Mouse (Mus musculus) inflammation-experienced regulatory T-cells, adult 6 months (primary cell): ENCODE results near the gene Alg9. TPM values are rescaled to one million over a fixed set of nuclear protein-coding genes. Genes with fewer than 3 reads are reported as not detected.

Experiments
- ATAC-seq: one replicate; pipeline ENCODE4 v1.8.0; 2017
- polyA plus RNA-seq, 3 experiments: library from polyadenylated mRNA; unstranded; fragments of 100-300 nt; shearing (Covaris generic); gene quantifications; one replicate each; pipeline ENCODE4 v1.2.1; 2017

Gene Alg9
- polyA plus RNA-seq, 3 experiments from 2014 or later = 7.2 to 9.4 (median 8.8) TPM

DNA sequence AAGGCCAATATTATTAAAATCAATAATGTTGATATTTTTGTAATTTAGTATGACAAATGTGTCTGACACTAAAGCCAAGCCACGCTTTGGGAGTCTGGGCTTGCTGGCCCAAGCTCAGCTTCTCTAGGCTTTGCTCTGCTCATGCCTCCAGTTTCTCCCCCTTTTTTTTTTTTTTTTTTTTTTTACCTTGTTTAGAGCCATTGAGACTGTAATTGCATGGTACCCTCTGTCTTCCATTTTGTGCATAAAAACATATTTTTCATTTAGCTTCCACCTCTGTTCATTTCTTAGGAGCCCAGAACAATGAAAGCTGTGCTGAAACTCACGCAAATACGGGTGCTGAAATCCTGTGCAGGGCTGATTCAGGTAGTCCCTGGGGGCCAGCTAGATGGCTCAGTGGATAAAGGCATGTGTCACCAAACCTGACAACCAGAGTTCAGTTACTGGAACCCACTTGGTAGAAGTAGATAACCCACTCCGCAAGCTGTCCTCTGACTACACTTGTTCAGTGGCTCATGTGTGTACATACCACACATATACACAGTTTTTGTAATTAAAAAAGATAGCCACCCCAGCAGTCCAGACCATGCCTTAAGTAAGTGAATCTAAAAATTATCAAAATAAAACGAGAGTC, 80.4 kb downstream of the Alg9 start:
- ATAC-seq = no peak

DNA sequence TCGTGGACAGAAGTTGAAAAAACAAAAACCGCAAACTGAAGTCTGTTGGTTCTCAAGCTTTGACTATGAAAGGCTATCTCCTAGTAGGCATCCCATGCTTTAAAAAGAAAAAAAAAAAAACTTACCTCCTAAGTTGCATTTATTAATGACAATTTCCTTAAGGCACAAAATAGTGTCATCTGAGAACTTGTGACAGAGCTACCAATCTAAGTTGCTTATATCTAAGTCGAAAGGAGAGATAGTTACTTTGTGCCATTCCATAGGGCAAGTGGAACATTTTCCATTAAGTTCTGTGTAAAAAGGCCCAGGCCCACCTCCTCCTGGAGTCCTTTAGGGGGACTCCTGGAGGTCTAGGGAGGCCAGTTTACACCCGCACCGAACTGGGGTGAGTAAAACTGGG, 81.0 kb downstream of the Alg9 start:
- ATAC-seq = no peak

- ATAC-seq = peak; percentile 89
Measured at GRCm38 (mm10) chr9:50856341-50857081, 81.7 kb downstream of the Alg9 start.

- peak; percentile 53 for ATAC-seq
Measured at GRCm38 (mm10) chr9:50857082-50857641, 82.3 kb downstream of the Alg9 start.

- ATAC-seq = no peak
Measured at GRCm38 (mm10) chr9:50858681-50859080, 83.9 kb downstream of the Alg9 start.

DNA sequence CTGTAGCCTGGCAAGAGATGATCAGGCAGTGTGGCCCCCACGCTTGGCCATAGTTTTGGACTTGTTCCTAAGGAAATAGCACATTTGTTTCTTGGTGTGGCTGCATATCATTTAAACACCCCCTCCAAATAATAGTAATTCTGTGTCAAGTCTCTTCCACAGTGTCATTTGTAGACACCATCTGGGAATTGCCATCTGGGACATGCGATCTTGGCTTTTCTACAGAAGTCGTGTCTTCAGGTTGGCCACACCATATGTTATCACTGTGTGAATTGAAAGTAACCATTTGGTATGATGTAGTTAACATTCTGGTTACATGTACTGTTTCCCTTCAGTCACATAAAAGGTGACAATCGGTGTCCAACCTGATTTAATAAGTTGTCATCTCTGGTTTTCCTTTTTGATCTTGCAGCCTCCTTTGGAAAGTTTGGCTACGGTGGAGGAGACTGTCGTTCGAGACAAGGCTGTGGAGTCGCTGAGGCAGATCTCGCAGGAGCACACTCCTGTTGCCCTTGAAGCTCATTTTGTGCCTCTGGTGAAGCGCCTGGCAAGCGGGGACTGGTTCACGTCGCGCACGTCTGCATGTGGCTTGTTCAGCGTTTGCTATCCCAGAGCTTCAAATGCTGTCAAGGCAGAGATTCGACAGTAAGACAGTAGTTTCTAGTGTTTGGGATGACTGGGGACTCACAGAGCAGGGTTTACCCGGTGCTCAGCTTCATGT, 86.5 kb downstream of the Alg9 start:
- ATAC-seq = no peak

DNA sequence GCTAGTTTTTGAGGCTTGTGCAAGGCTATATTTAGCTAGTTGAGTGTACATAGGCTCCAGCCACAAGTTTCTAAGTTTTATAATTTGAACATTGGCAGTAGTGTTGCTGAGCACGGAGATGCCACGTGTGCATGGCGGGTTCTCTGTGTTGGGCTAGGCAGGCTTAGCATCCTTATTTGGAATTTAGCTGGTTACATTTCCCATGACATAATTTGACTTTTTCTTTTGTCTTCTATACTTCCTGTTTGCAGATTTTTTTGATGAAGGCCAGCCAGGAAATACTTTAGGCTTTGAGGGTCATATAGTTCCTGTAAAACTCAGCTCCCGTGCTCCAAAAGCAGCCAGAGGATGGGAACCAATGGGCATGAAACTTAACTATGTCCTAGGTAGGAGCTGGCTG, 89.0 kb downstream of the Alg9 start:
- ATAC-seq = peak; percentile 75

DNA sequence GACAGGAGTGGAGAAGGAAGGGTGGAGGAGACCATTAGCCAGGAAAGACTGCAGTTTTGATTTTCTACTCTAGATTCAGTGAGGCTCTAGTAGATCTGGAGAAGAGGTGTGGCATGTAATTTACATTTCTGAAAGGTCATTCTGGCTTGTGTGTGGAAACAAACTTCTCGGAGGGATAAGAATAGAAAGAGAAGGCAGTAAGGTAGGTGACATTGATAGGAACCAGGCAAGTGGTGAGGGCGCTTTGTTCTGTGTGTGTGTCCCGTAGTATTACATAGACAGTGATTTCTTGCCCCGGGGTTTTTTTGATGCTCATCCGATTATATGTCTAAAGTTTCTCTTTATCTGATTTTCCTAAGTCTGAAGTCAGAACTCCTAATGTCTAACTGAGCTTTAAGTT, 90.1 kb downstream of the Alg9 start:
- ATAC-seq = no peak

DNA sequence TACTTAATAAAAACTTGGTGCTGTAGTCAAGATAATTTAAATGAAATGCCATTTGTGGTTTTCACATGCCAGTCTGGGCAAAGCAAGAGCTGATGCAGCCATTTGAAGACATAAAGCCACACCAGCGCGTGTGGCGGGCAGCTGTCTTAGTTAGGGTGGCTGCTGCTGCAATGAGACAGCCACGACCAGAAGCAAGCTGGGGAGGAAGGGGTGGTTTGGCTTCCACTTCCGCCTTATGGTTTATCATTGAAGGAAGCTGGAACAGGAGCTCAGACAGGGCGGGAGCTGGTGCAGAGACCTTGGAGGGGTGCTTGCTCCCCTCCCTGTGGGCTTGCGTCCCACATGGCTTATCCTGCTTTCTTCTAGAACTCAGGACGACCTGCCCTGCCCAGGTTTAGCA, 91.0 kb downstream of the Alg9 start:
- ATAC-seq = peak; percentile 62

- ATAC-seq = no peak
Measured at GRCm38 (mm10) chr9:50867015-50867414, 92.2 kb downstream of the Alg9 start.

DNA sequence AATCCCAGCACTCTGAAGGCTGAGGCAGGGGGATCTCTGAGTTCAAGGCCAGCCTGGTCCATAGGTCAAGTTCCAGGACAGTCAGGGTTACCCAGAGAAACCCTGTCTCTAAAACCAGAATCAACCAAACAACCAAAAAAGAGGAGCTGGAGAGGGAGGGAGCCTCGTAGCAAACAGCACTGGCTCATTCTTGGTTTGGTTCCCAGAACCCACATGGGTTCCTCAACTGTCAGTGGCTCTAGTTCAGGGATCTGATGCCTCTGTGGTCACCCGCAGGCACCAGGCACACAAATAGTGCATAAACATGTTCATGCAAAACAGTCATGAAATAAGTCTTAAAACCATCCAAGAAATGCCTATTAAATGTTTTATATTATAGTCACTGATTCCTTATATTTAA, 93.4 kb downstream of the Alg9 start:
- ATAC-seq = no peak

GRCm38 (mm10) chr9:50873210-50873609, 98.4 kb downstream of the Alg9 start:
- no peak for ATAC-seq

DNA sequence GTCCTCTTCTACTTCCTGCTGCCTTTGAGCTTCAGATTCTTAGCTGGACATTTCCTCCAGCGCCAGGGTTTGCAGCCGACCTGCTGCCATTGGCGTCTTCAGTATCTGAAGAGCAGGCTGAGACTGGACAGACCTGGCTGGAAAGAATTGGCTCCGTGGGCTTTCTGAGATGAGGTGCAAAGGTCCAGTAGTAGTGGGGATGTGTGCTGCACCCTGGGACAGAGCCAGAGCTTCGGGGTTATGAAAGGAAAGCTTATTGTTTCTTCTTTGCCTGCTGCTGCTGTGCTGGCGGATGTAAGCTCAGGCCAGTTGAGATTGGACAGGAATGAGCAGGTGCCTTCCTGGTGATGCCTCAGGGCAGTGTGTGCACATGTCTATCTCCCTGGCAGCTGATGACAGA, 99.2 kb downstream of the Alg9 start:
- ATAC-seq = no peak

GRCm38 (mm10) chr9:50875470-50875869, 100.7 kb downstream of the Alg9 start:
- ATAC-seq = no peak

- no peak for ATAC-seq
Measured at GRCm38 (mm10) chr9:50876287-50876686, 101.5 kb downstream of the Alg9 start.

DNA sequence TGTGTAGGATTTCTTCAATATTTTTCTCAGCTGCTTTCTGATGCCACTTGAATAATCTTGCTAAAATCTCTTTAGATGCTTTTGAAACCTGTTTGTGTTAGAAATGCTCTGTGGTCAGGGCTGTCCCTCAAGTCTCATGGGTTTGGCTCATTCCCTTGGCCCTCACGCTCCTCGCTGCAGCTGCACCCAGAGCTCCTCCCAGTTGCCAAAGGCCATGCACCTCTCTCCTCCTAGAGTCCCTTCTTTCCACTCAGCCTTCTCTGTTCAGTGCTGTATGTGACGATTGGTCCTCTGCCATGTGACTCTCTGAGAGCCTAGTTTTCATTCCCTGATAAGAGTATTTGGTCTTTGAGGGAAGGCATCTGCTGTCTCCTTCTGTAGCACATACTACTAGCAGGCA, 102.6 kb downstream of the Alg9 start:
- no peak for ATAC-seq

GRCm38 (mm10) chr9:50882183-50882582, 107.4 kb downstream of the Alg9 start:
- no peak for ATAC-seq

GRCm38 (mm10) chr9:50884093-50884492, 109.3 kb downstream of the Alg9 start:
- ATAC-seq = no peak

DNA sequence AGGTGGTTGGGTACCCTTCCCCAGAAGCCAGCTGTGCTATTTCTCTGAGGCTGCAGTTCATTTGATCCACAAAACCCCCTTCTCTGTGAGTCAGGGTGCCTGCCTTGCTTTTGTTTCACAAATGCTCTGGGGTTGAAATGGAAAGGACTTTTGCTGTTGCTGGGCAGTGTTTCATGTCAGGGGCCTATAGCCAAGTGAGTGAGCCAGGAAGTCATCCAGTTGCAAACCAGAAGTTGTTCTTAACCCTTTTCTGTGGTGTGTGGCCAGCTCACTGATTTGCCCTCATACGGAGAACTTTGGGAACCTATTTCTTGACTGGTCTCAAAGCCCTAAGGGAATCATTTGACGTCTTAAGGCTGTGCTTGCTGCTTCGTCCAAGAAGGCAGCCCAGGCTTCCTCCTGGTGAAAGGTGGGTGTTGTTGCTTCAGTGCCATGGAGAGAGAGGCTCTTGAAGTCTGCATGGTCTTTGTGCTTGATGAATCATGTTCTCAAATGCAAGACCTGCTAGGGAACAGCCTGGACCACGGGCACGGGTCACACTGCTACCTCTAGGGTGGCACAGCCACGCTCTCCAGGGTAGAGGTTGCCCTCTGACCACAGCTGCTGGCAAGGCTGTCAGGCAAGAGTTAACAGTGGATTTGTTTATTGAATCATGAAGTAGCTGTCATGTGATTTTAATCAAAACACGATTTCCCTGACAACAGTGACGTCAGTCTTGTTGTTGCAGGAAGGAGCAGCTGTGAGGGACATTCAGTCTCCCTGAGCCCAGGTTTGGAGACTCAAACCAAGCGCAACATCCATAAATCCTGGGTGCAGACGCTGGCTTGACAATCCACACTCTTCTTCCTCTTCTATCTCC, 110.2 kb downstream of the Alg9 start:
- no peak for ATAC-seq

GRCm38 (mm10) chr9:50885600-50885987, 110.8 kb downstream of the Alg9 start:
- no peak for ATAC-seq

DNA sequence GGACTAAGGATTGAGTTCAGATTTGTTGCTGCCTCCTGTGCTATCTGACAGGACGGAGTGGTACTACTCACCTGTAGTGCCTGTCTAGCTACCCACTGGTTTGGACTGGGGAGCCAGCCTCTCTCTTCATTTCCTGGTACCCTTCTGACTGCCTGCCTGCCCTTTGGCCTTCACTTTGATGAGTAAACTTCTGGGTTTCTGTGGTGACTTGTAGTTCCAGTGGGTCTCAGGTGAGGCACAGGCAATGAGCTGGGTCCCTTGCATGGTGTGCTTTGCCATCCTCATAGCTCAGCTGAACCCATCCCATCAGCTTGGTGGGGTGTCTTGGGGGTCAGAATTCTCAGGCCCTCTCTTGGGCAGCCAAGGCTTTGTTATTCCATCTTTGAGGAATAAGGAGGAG, 112.1 kb downstream of the Alg9 start:
- ATAC-seq = no peak

- no peak for ATAC-seq
Measured at GRCm38 (mm10) chr9:50887351-50887750, 112.5 kb downstream of the Alg9 start.

- ATAC-seq = no peak
Measured at GRCm38 (mm10) chr9:50889211-50889610, 114.4 kb downstream of the Alg9 start.
